Mouse (Mus musculus): Measurements from ENCODE around the gene Nudt3.

DNA sequence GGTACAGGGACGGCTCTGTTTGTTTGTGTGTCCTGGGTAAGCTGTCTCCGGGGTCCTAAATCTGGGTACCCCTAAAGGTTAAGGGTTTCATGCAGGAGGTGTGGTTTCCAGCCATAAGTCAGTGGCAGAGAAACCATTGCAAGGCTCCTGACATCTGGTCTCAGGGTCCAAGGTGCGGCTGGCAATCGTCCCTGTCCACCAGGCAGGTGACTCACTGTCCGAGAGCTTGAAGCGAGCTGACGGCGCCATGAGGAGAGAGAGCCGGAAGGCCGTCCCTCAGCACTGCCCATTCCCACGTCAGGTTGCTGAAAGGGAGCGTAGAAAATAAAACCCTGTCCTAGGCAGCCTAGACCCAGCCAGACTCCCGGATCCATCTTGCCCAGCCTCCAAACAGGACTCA is 27.3 kb upstream of the Nudt3 start:
- TF ChIP-seq CTCF (IDR thresholded peaks at IDR 0.05; ENCODE audit: low read depth, low read length) = no peak
- TF ChIP-seq GATA1 (IDR thresholded peaks at IDR 0.05; ENCODE audit: borderline replicate concordance, low read length) = no peak
- TF ChIP-seq POLR2AphosphoS5 (IDR thresholded peaks at IDR 0.05; ENCODE audit: insufficient replicate concordance, low read depth, low read length) = no peak
- no peak for TF ChIP-seq TAL1 (conservative IDR thresholded peaks at IDR 0.05; ENCODE audit: low read depth, low read length)

All from G1E (cell line).